Mouse (Mus musculus): ENCODE measurements around the gene Elk3. TPM values are rescaled to one million over a fixed set of nuclear protein-coding genes. Genes with fewer than 3 reads are reported as not detected.

The Elk3 gene
- polyA plus RNA-seq, 1 experiment from 2014 or later, result 8.8 TPM

DNA sequence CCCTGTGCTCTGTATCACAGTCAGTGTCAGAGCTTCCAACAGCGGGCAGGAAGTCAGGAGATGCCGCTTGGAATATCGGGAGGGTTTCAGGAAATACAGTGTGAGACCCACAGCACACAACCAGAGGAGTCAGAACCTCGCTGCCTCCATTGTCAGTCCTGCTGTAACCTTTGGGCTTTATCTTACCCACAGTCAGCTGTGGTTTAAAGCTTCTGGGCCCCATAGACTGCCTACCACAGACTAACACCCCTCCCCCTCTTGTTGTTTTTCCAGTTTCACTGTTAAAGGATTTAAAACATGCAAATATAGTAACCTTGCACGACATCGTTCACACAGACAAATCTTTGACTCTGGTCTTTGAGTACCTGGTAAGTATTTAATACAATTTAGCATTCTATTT lies 85.2 kb downstream of the Elk3 start:
- H3K4me3 ChIP-seq (replicated peaks; ENCODE audit: low read depth, low read length), result no peak overlapping the region
- H3K27ac ChIP-seq (replicated peaks; ENCODE audit: low read depth, low read length), result no peak overlapping the region
- no peak for DNase-seq
- H3K36me3 ChIP-seq (ENCODE audit: control insufficient read depth, insufficient read depth, low read length), result peaks cover 23% of the 10 kb centered on the region
- no peak overlapping the region for H3K4me2 ChIP-seq (ENCODE audit: low read length)
- H3K9me3 ChIP-seq (ENCODE audit: control insufficient read depth, low read length), result no peaks in the 10 kb centered on the region
- H3K4me1 ChIP-seq (ENCODE audit: control insufficient read depth, insufficient read depth, low read length), result no peaks in the 10 kb centered on the region
- H3K9ac ChIP-seq (replicated peaks; ENCODE audit: low read length), result no peak overlapping the region
- 83% methylated on average over 6 of the region's 6 CpGs for WGBS
- ATAC-seq (ENCODE audit: low FRiP score, low TSS enrichment), result no peak
- H3K27me3 ChIP-seq (ENCODE audit: control insufficient read depth, insufficient read depth, low read length), result no peaks in the 10 kb centered on the region

DNA sequence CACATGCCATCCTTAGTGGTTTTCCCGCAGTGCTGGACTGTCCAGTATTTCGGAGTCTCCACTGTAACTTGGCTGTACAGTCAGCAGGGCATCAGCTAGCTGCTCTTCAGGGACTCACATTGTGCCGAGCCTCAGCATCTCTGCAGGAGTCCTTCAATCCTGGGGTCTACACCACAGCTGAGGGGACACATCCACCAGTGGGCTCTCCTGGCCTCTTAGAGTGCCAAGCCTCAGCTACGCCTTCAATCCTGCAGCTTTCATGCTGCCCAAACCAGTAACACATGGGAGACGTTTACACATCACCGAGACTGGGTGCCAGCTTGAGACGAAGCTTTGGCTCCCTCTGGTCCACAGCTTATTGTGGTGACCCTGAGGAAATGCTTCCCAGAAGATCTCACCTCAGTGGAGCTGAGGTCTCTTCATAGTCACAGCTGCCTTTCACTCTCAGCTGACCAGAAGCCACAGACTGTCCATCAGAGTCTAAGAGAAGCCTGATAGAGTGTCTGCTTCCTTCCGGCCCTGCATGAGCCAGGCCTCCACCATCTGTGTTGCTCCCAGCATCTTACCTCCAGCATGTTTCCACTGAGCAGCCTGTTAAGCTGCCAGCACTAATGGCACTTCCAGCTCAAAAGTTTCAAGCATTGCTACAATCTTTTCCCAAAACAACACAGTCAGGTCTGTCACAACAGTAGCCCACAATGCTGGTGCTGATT lies 95.7 kb downstream of the Elk3 start:
- ATAC-seq (ENCODE audit: low FRiP score, low TSS enrichment), result no peak
- Histone ChIP-seq H3K4me3 (replicated peaks; ENCODE audit: low read depth, low read length) (no peak overlapping the region), H3K9ac (replicated peaks; ENCODE audit: low read length) (no peak overlapping the region), H3K4me1 (ENCODE audit: control insufficient read depth, insufficient read depth, low read length) (no peaks in the 10 kb centered on the region), H3K4me2 (ENCODE audit: low read length) (no peak overlapping the region), H3K27me3 (ENCODE audit: control insufficient read depth, insufficient read depth, low read length) (no peaks in the 10 kb centered on the region), H3K9me3 (ENCODE audit: control insufficient read depth, low read length) (no peaks in the 10 kb centered on the region), H3K27ac (replicated peaks; ENCODE audit: low read depth, low read length) (no peak overlapping the region), H3K36me3 (ENCODE audit: control insufficient read depth, insufficient read depth, low read length) (peaks cover 41% of the 10 kb centered on the region)
- 91% methylated on average over 8 of the region's 8 CpGs for WGBS
- DNase-seq, result no peak

GRCm38 (mm10) chr10:93214251-93214650 lies 96.7 kb downstream of the Elk3 start:
- Histone ChIP-seq H3K27me3 (ENCODE audit: control insufficient read depth, insufficient read depth, low read length) (no peaks in the 10 kb centered on the region), H3K27ac (replicated peaks; ENCODE audit: low read depth, low read length) (no peak overlapping the region), H3K4me3 (replicated peaks; ENCODE audit: low read depth, low read length) (no peak overlapping the region), H3K9me3 (ENCODE audit: control insufficient read depth, low read length) (no peaks in the 10 kb centered on the region), H3K4me1 (ENCODE audit: control insufficient read depth, insufficient read depth, low read length) (no peaks in the 10 kb centered on the region), H3K9ac (replicated peaks; ENCODE audit: low read length) (no peak overlapping the region), H3K36me3 (ENCODE audit: control insufficient read depth, insufficient read depth, low read length) (peaks cover 38% of the 10 kb centered on the region), H3K4me2 (ENCODE audit: low read length) (no peak overlapping the region)
- WGBS, result 81% methylated on average over 4 of the region's 4 CpGs
- no peak for ATAC-seq (ENCODE audit: low FRiP score, low TSS enrichment)
- no peak for DNase-seq

DNA sequence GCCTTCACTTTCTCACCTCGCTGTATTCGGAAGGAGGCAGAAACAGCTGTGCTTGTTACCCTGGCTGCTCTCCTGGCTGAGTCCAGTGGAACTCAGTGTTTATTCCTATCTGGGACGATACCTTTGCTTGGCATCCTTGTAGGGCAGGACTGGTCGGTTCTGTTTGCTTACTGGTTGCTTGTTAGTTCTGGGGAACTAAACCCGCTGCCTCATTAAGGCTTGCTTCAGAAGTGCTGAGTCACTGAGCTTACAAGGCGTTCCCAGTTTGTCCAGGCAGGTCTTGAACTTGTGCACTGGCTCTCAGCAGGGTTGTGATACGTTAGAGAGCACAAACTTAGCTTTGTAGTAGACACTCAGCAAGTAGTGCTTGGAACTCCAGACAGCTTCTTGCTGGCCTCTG lies 97.6 kb downstream of the Elk3 start:
- peaks cover 38% of the 10 kb centered on the region for H3K36me3 ChIP-seq (ENCODE audit: control insufficient read depth, insufficient read depth, low read length)
- H3K9ac ChIP-seq (replicated peaks; ENCODE audit: low read length), result no peak overlapping the region
- 89% methylated on average over 7 of the region's 7 CpGs for WGBS
- no peak overlapping the region for H3K27ac ChIP-seq (replicated peaks; ENCODE audit: low read depth, low read length)
- H3K4me3 ChIP-seq (replicated peaks; ENCODE audit: low read depth, low read length), result no peak overlapping the region
- ATAC-seq (ENCODE audit: low FRiP score, low TSS enrichment) (no peak), DNase-seq (no peak)
- no peaks in the 10 kb centered on the region for H3K27me3 ChIP-seq (ENCODE audit: control insufficient read depth, insufficient read depth, low read length)
- no peak overlapping the region for H3K4me2 ChIP-seq (ENCODE audit: low read length)
- H3K9me3 ChIP-seq (ENCODE audit: control insufficient read depth, low read length), result no peaks in the 10 kb centered on the region
- H3K4me1 ChIP-seq (ENCODE audit: control insufficient read depth, insufficient read depth, low read length), result no peaks in the 10 kb centered on the region

DNA sequence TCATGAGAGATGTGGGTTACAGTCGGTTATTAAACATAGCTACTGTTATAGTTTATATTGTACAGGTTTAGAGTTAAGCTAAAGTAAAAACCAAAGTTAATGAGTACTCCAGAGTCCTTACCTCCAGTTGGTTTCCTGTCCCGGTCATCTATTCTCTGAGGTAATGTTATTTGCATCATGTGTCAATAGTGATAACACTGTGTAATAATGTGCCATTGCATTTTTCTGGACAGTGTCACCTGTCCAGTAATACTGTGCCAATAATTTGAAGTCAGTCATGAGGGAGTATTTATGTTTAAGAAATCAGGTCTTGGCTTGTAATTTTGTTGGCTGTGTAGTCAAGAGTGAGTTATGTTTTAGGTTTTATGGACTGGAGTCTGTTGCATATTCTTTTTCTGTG lies 98.2 kb downstream of the Elk3 start:
- no peaks in the 10 kb centered on the region for H3K9me3 ChIP-seq (ENCODE audit: control insufficient read depth, low read length)
- H3K27ac ChIP-seq (replicated peaks; ENCODE audit: low read depth, low read length), result no peak overlapping the region
- no peak overlapping the region for H3K4me3 ChIP-seq (replicated peaks; ENCODE audit: low read depth, low read length)
- no peaks in the 10 kb centered on the region for H3K4me1 ChIP-seq (ENCODE audit: control insufficient read depth, insufficient read depth, low read length)
- no peak overlapping the region for H3K4me2 ChIP-seq (ENCODE audit: low read length)
- H3K27me3 ChIP-seq (ENCODE audit: control insufficient read depth, insufficient read depth, low read length), result no peaks in the 10 kb centered on the region
- WGBS, result 96% methylated on average over 2 of the region's 2 CpGs
- no peak overlapping the region for H3K9ac ChIP-seq (replicated peaks; ENCODE audit: low read length)
- no peak for DNase-seq
- peaks cover 31% of the 10 kb centered on the region for H3K36me3 ChIP-seq (ENCODE audit: control insufficient read depth, insufficient read depth, low read length)
- ATAC-seq (ENCODE audit: low FRiP score, low TSS enrichment), result no peak

DNA sequence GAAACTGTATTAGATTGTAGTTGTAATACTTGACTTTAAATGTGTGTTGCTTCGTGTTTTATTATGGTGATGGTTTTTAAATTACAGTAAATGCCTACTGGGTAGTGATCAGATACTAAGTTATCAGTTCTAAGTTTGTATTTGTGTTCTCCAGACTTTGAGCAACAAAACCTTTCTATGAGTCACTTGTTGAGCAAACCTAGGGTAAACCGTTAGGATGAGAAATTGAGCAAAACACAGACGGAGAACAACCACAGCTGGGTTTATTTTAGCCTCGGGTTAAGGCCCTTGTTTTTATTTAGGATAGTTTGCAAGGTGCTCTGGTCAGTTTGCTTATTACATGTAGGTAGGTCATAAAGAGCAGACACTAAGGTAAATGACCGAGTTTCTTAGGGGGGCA lies 103.8 kb downstream of the Elk3 start:
- DNase-seq, result no peak
- Histone ChIP-seq H3K4me1 (ENCODE audit: control insufficient read depth, insufficient read depth, low read length) (no peaks in the 10 kb centered on the region), H3K27ac (replicated peaks; ENCODE audit: low read depth, low read length) (no peak overlapping the region), H3K4me2 (ENCODE audit: low read length) (no peak overlapping the region), H3K4me3 (replicated peaks; ENCODE audit: low read depth, low read length) (no peak overlapping the region), H3K9ac (replicated peaks; ENCODE audit: low read length) (no peak overlapping the region), H3K27me3 (ENCODE audit: control insufficient read depth, insufficient read depth, low read length) (no peaks in the 10 kb centered on the region), H3K36me3 (ENCODE audit: control insufficient read depth, insufficient read depth, low read length) (peaks cover 3% of the 10 kb centered on the region; the same call in 1 of the 2 replicates), H3K9me3 (ENCODE audit: control insufficient read depth, low read length) (no peaks in the 10 kb centered on the region)
- WGBS, result 97% methylated on average over 5 of the region's 5 CpGs
- ATAC-seq (ENCODE audit: low FRiP score, low TSS enrichment), result no peak

GRCm38 (mm10) chr10:93205287-93205956 lies 105.5 kb downstream of the Elk3 start:
- 89% methylated on average over 4 of the region's 4 CpGs for WGBS
- Histone ChIP-seq H3K4me3 (replicated peaks; ENCODE audit: low read depth, low read length) (no peak overlapping the region), H3K27ac (replicated peaks; ENCODE audit: low read depth, low read length) (no peak overlapping the region), H3K4me2 (ENCODE audit: low read length) (no peak overlapping the region), H3K4me1 (ENCODE audit: control insufficient read depth, insufficient read depth, low read length) (no peaks in the 10 kb centered on the region), H3K27me3 (ENCODE audit: control insufficient read depth, insufficient read depth, low read length) (no peaks in the 10 kb centered on the region), H3K36me3 (ENCODE audit: control insufficient read depth, insufficient read depth, low read length) (peaks cover 3% of the 10 kb centered on the region; the same call in 1 of the 2 replicates), H3K9ac (replicated peaks; ENCODE audit: low read length) (no peak overlapping the region), H3K9me3 (ENCODE audit: control insufficient read depth, low read length) (no peaks in the 10 kb centered on the region)
- ATAC-seq (ENCODE audit: low FRiP score, low TSS enrichment) (no peak), DNase-seq (no peak)

GRCm38 (mm10) chr10:93201846-93202458 lies 109.0 kb downstream of the Elk3 start:
- H3K27ac ChIP-seq (replicated peaks; ENCODE audit: low read depth, low read length), result no peak overlapping the region
- no peak overlapping the region for H3K4me3 ChIP-seq (replicated peaks; ENCODE audit: low read depth, low read length)
- WGBS, result 93% methylated on average over 6 of the region's 6 CpGs
- H3K27me3 ChIP-seq (ENCODE audit: control insufficient read depth, insufficient read depth, low read length), result no peaks in the 10 kb centered on the region
- no peaks in the 10 kb centered on the region for H3K9me3 ChIP-seq (ENCODE audit: control insufficient read depth, low read length)
- H3K4me2 ChIP-seq (ENCODE audit: low read length), result no peak overlapping the region
- DNase-seq (no peak), ATAC-seq (ENCODE audit: low FRiP score, low TSS enrichment) (no peak)
- H3K9ac ChIP-seq (replicated peaks; ENCODE audit: low read length), result no peak overlapping the region
- no peaks in the 10 kb centered on the region for H3K4me1 ChIP-seq (ENCODE audit: control insufficient read depth, insufficient read depth, low read length)
- H3K36me3 ChIP-seq (ENCODE audit: control insufficient read depth, insufficient read depth, low read length), result no peaks in the 10 kb centered on the region

DNA sequence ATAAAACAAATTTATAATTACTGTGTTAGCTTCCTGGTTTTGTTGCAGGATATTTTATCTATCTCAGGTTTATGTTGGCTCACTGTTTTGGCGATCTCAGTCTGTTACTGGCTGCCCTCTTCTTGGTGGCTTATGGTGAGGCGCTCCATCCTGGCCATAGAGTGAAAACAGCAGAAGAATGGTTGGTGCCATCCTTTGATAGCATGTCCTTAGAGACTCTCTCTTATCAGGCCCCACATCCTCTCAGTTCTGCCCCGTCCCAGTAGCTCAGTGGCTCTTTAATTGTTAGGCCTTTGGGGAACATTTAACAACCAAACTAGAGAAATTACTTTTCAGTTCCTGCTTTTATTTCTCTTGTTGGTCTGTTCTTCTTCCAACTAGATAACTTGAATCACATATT lies 112.0 kb downstream of the Elk3 start:
- no peak overlapping the region for H3K4me3 ChIP-seq (replicated peaks; ENCODE audit: low read depth, low read length)
- no peaks in the 10 kb centered on the region for H3K9me3 ChIP-seq (ENCODE audit: control insufficient read depth, low read length)
- H3K36me3 ChIP-seq (ENCODE audit: control insufficient read depth, insufficient read depth, low read length), result no peaks in the 10 kb centered on the region
- no peak overlapping the region for H3K4me2 ChIP-seq (ENCODE audit: low read length)
- no peak for DNase-seq
- peaks cover 11% of the 10 kb centered on the region for H3K4me1 ChIP-seq (ENCODE audit: control insufficient read depth, insufficient read depth, low read length)
- ATAC-seq (ENCODE audit: low FRiP score, low TSS enrichment), result no peak
- 95% methylated on average over 3 of the region's 3 CpGs for WGBS
- H3K27me3 ChIP-seq (ENCODE audit: control insufficient read depth, insufficient read depth, low read length), result no peaks in the 10 kb centered on the region
- no peak overlapping the region for H3K9ac ChIP-seq (replicated peaks; ENCODE audit: low read length)
- H3K27ac ChIP-seq (replicated peaks; ENCODE audit: low read depth, low read length), result no peak overlapping the region

Measured in midbrain, embryonic 14.5 days (tissue).